Mouse (Mus musculus) MEL (cell line): ENCODE results near the gene Scn4b.

Experiments
- BHLHE40 ChIP-seq: IDR thresholded peaks from 2 replicates; pipeline ENCODE4 v1.6.1; 2012; ENCODE audit warnings: low read depth, mild to moderate bottlenecking, inconsistent platforms, low read length, improper control_type of control experiment, borderline replicate concordance
- CHD1 ChIP-seq: IDR thresholded peaks from 2 replicates; pipeline ENCODE4 v1.6.1; 2012; ENCODE audit warnings: low read depth, mild to moderate bottlenecking, inconsistent platforms, low read length, improper control_type of control experiment
- CTCF ChIP-seq, 3 experiments: IDR thresholded peaks in 2 of 3; conservative IDR thresholded peaks in 1 of 3; 2 replicates each; pipeline ENCODE4 v1.5.1; 2011 to 2012; ENCODE audit warnings: low read length in 3 of 3, low read depth in 2 of 3, mild to moderate bottlenecking in 2 of 3, improper control_type of control experiment in 1 of 3, inconsistent platforms in 1 of 3, mixed read lengths in 1 of 3, moderate library complexity in 1 of 3; ENCODE audit not compliant: control insufficient read depth in 1 of 3, insufficient read depth in 1 of 3, poor library complexity in 1 of 3, severe bottlenecking in 1 of 3
- EP300 ChIP-seq, 2 experiments: IDR thresholded peaks; 2 replicates each; pipeline ENCODE4 v1.6.1; 2011; ENCODE audit warnings: improper control_type of control experiment in 2 of 2, low read length in 2 of 2, low read depth in 1 of 2, mild to moderate bottlenecking in 1 of 2
- GATA1 ChIP-seq: IDR thresholded peaks from 2 replicates; pipeline ENCODE4 v1.6.1; 2011; ENCODE audit warnings: low read depth, low read length, improper control_type of control experiment
- JUND ChIP-seq: IDR thresholded peaks from 2 replicates; pipeline ENCODE4 v1.6.1; 2011; ENCODE audit warnings: low read depth, mild to moderate bottlenecking, improper control_type of control experiment, low read length
- MAFK ChIP-seq: IDR thresholded peaks from 2 replicates; pipeline ENCODE4 v1.6.1; 2011; ENCODE audit warnings: low read depth, mild to moderate bottlenecking, low read length, improper control_type of control experiment, borderline replicate concordance
- NRF1 ChIP-seq: IDR thresholded peaks from 2 replicates; pipeline ENCODE4 v1.6.1; 2014; ENCODE audit warnings: low read depth, mild to moderate bottlenecking, inconsistent platforms, low read length, improper control_type of control experiment, moderate library complexity; ENCODE audit not compliant: poor library complexity, insufficient read depth, severe bottlenecking
- POLR2A ChIP-seq, 2 experiments: IDR thresholded peaks; 2 replicates each; pipeline ENCODE4 v1.6.1; 2011 to 2012; ENCODE audit warnings: low read length in 2 of 2, mild to moderate bottlenecking in 2 of 2, control low read depth in 1 of 2, improper control_type of control experiment in 1 of 2, low read depth in 1 of 2, moderate library complexity in 1 of 2; ENCODE audit not compliant: control insufficient read depth in 1 of 2, insufficient read depth in 1 of 2, poor library complexity in 1 of 2
- RAD21 ChIP-seq: IDR thresholded peaks from 2 replicates; pipeline ENCODE4 v1.6.1; 2011; ENCODE audit warnings: mild to moderate bottlenecking, low read depth, low read length, improper control_type of control experiment
- SMC3 ChIP-seq: IDR thresholded peaks from 2 replicates; pipeline ENCODE4 v1.6.1; 2011; ENCODE audit warnings: low read depth, low read length, improper control_type of control experiment

DNA sequence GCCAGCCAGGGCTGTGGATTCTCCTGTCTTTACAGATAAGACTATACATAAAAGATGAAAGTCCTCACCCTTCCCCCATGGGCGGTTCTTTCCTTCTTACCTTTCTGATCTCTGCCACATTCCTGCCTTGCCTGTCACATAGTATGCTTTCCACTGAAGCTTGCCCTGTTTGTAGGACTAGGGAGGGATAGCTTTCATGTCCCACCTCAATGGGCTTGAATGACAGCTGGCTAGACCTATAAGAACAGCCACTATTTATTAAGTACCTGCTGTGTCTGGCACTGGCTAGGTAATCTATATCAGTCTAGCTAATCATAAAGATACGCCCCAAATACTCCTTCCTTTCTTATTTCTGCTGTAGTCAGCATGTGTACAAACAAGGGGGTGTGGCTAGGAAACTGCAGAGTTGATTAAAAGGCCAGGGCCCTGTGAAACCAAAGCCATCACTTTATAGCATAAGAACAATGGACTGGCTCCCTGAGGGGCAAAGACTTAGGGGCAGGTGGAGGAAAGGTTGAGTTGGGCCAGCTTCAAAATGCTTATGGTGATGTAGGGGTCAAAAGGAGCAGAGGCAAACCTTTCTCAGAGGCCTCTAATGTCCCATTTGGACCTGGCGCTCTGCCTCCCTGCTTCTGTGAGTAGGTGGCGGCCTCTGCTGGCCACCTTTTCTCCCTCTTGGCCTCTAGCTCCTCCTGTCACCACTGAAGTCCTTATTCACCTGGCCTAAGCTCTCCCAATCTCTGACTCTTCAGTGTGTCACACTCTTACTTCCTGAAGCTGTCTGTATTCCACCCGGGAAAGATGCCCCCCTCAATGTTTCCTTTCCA, 4.5 kb upstream of the Scn4b start:
- TF ChIP-seq CTCF (IDR thresholded peaks at IDR 0.05 in 2 of 3, conservative IDR thresholded peaks at IDR 0.05 in 1 of 3; ENCODE audit: control insufficient read depth in 1 of 3, insufficient read depth in 1 of 3, low read depth in 2 of 3, low read length in 3 of 3, poor library complexity in 1 of 3, severe bottlenecking in 1 of 3) (peak; percentile 39 to 90 (median 82)), POLR2A (IDR thresholded peaks at IDR 0.05; ENCODE audit: control insufficient read depth in 1 of 2, insufficient read depth in 1 of 2, low read depth in 1 of 2, low read length in 2 of 2, poor library complexity in 1 of 2) (no peak), MAFK (0 out of 2 replicates have a peak, but pooled peaks have one; percentile 18), EP300 (IDR thresholded peaks at IDR 0.05; ENCODE audit: low read depth in 1 of 2, low read length in 2 of 2) (no peak), GATA1 (no peak), BHLHE40 (no peak), NRF1 (no peak), SMC3 (peak; percentile 86), CHD1 (no peak), RAD21 (peak; percentile 82), JUND (no peak)
